Mouse (Mus musculus) ES-Bruce4 (cell line): ENCODE data around the gene Stn1.

Source experiments
- CTCF ChIP-seq: IDR thresholded peaks from one replicate; pipeline ENCODE4 v1.8.1; 2011; ENCODE audit warnings: low read depth, low read length
- EP300 ChIP-seq: IDR thresholded peaks from 2 replicates; pipeline ENCODE4 v1.6.1; 2011; ENCODE audit warnings: low read depth, low read length; ENCODE audit not compliant: insufficient read depth
- POLR2A ChIP-seq: IDR thresholded peaks from one replicate; pipeline ENCODE4 v1.8.1; 2011; ENCODE audit warnings: low read length; ENCODE audit not compliant: insufficient read depth

DNA sequence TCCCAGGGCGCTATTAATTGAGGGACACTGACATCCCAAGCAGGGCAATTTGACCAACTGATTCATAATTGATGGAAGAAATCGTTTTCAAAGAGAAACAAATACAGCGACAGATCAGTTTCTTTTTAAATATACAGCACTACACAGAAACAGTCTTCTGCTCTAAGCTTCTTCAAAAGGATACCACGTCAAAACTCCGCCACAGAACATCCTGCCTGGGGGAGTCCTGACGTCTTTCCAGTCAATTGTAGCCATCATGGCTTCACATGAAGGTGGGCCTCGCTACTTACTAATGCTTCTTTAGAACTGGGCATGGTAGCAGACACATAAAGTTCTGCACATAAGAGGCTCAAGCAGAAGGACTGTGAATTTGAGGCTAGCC lies 26.0 kb downstream of the Stn1 start:
- no peak for TF ChIP-seq CTCF
- TF ChIP-seq POLR2A: no peak
- TF ChIP-seq EP300: no peak
